Mouse (Mus musculus): Measurements from ENCODE around the gene Eif2b3. TPM values are rescaled to one million over a fixed set of nuclear protein-coding genes. Genes with fewer than 3 reads are reported as not detected.

Eif2b3 gene
- polyA plus RNA-seq, 1 experiment: 36.3 TPM

DNA sequence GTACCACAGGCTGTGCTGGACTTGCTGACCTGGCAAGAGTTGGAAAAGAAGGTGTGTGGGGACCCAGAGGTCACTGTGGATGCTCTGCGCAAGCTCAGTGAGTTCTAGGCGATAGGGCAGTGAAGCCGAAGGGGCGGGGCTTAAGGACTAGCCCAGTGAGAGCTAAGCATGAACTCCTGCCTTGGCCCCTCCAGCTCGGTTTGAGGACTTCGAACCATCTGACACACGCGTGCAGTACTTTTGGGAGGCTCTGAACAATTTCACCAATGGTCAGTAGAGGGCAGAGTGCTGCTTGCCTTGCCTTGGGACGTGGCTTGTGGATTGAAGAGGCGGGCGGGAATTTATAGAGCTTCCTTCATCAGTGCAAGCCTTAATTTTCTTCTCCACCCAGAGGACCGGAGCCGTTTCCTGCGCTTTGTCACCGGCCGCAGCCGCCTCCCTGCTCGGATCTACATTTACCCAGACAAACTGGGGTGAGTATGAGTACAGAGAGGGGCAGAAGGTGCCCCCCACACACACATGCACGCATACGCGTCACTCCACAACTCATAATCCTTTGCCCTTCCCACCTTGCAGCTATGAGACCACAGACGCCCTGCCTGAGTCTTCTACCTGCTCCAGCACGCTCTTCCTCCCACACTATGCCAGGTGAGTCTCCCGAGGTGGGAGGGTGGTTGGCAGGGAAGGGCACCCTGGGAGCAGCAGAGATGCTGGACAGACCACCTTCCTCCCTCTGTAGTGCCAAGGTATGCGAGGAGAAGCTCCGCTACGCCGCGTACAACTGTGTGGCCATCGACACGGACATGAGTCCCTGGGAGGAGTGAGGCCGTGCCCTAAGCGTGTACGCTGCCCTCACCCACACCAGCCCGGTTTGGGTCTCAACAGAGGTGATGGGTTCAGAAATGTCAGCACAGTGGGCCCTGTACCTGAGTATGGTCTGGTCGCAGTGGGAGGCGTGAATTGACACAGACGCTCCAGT is 16.4 kb upstream of the Eif2b3 start:
- Histone ChIP-seq H3K79me2 (ENCODE audit: control insufficient read depth, insufficient read depth) (no peaks in the 10 kb centered on the region), H3ac (ENCODE audit: control insufficient read depth, insufficient read length) (no peak overlapping the region), H3K27me3 (ENCODE audit: control insufficient read depth, insufficient read depth, insufficient read length) (no peaks in the 10 kb centered on the region), H3K36me3 (ENCODE audit: control insufficient read depth, insufficient read depth) (peaks cover 5% of the 10 kb centered on the region), H3K4me3 (no peak overlapping the region), H3K4me2 (ENCODE audit: low read depth) (no peak overlapping the region)
- no peak for TF ChIP-seq POLR2AphosphoS2 (IDR thresholded peaks at IDR 0.05; ENCODE audit: insufficient read length, low read depth)
- TF ChIP-seq MYOD1 (IDR thresholded peaks at IDR 0.05; ENCODE audit: control insufficient read depth in 1 of 3, insufficient read length in 2 of 3, low read depth in 2 of 3): no peak
- TF ChIP-seq TCF3 (IDR thresholded peaks at IDR 0.05; ENCODE audit: insufficient read length, low read depth): no peak
- no peak for TF ChIP-seq CEBPB (IDR thresholded peaks at IDR 0.05; ENCODE audit: insufficient read depth, poor library complexity, severe bottlenecking)
- TF ChIP-seq MAX (IDR thresholded peaks at IDR 0.05; ENCODE audit: low read depth): no peak
- no peak for TF ChIP-seq E2F4 (IDR thresholded peaks at IDR 0.05; ENCODE audit: insufficient read depth)
- TF ChIP-seq TCF12 (IDR thresholded peaks at IDR 0.05; ENCODE audit: insufficient read depth, poor library complexity, severe bottlenecking): no peak
- no peak for TF ChIP-seq SRF (IDR thresholded peaks at IDR 0.05; ENCODE audit: control insufficient read depth, insufficient read length, low read depth)

DNA sequence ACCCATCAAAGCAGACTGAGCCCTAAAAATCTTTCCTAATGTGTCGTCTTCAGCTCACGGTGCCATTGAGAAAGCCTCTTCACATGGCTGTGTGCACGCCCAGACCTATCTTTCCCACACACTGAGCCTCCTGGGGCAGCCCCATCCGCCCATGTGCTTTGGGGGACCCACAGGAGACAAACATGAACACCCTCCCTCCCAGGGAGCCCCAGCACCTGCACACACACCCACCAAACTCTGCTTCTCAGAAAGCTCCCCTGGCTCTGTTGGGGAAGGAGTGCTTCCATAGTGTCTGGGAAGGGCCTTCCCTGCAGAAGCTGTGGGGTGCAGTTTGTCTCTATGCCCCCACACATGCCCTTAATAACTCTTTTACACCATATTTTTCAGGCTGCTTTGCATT is 14.6 kb upstream of the Eif2b3 start:
- H3K36me3 ChIP-seq (ENCODE audit: control insufficient read depth, insufficient read depth): peaks cover 5% of the 10 kb centered on the region
- no peak overlapping the region for H3ac ChIP-seq (ENCODE audit: control insufficient read depth, insufficient read length)
- H3K4me2 ChIP-seq (ENCODE audit: low read depth): no peak overlapping the region
- no peak overlapping the region for H3K4me3 ChIP-seq
- no peaks in the 10 kb centered on the region for H3K79me2 ChIP-seq (ENCODE audit: control insufficient read depth, insufficient read depth)
- H3K27me3 ChIP-seq (ENCODE audit: control insufficient read depth, insufficient read depth, insufficient read length): no peaks in the 10 kb centered on the region
- TF ChIP-seq POLR2A (IDR thresholded peaks at IDR 0.05; ENCODE audit: insufficient read length, low read depth): no peak
- TF ChIP-seq USF1 (IDR thresholded peaks at IDR 0.05; ENCODE audit: low read depth): no peak
- no peak for TF ChIP-seq CEBPB (IDR thresholded peaks at IDR 0.05; ENCODE audit: insufficient read depth, poor library complexity, severe bottlenecking)
- no peak for TF ChIP-seq TCF3 (IDR thresholded peaks at IDR 0.05; ENCODE audit: insufficient read length, low read depth)
- no peak for TF ChIP-seq SRF (IDR thresholded peaks at IDR 0.05; ENCODE audit: control insufficient read depth, insufficient read length, low read depth)
- TF ChIP-seq MYOD1 (IDR thresholded peaks at IDR 0.05; ENCODE audit: control insufficient read depth in 1 of 3, insufficient read length in 2 of 3, low read depth in 2 of 3): no peak
- no peak for TF ChIP-seq TCF12 (IDR thresholded peaks at IDR 0.05; ENCODE audit: insufficient read depth, poor library complexity, severe bottlenecking)
- TF ChIP-seq POLR2AphosphoS2 (IDR thresholded peaks at IDR 0.05; ENCODE audit: insufficient read length, low read depth): no peak
- TF ChIP-seq MAX (IDR thresholded peaks at IDR 0.05; ENCODE audit: low read depth): no peak
- no peak for TF ChIP-seq MYOG (IDR thresholded peaks at IDR 0.05; ENCODE audit: control insufficient read depth in 1 of 3, insufficient read depth in 1 of 3, insufficient read length in 2 of 3, low read depth in 2 of 3)
- TF ChIP-seq E2F4 (IDR thresholded peaks at IDR 0.05; ENCODE audit: insufficient read depth): no peak
- no peak for TF ChIP-seq REST (IDR thresholded peaks at IDR 0.05; ENCODE audit: insufficient read depth, insufficient read length)

DNA sequence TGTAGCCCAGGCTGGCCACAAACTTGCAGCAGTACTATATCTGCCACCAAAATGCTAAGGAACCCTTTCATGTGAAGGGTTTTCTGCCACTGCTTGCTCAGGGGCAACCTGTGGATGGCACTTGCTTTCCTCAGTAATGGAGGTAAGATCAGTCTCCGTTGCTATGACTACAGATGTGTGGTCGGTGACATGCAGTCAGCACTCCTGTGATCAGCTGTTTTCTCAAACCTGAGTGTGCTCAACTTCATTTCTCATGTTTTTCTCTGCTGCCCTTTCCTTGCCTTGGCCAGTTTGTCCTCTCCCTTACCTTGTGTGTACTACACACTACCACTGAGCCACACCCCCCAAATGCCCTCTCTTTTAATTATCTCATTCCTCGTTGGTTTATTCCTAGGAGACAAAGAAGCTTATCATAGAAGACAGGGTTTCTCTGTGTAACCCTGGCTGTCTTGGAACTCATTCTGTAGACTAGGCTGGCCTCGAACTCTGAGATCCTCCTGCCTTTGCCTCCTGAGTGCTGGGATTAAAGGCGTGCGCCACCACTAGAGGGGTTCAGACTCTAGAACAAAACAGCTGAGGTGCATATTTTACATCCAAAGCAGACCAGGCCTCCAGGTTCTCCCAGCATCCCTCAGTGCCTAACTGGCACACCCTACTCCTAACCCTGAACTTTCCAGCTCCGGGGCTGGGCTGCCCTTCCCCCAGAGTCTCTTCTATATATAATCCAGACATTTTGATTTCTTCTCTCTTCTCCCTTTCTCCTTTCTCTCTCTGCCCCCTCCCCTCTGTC is 13.4 kb upstream of the Eif2b3 start:
- TF ChIP-seq REST (IDR thresholded peaks at IDR 0.05; ENCODE audit: insufficient read depth, insufficient read length) (no peak), TCF12 (IDR thresholded peaks at IDR 0.05; ENCODE audit: insufficient read depth, poor library complexity, severe bottlenecking) (no peak), MAX (IDR thresholded peaks at IDR 0.05; ENCODE audit: low read depth) (no peak), CEBPB (IDR thresholded peaks at IDR 0.05; ENCODE audit: insufficient read depth, poor library complexity, severe bottlenecking) (no peak), USF1 (IDR thresholded peaks at IDR 0.05; ENCODE audit: low read depth) (no peak), MYOD1 (IDR thresholded peaks at IDR 0.05; ENCODE audit: control insufficient read depth in 1 of 3, insufficient read length in 2 of 3, low read depth in 2 of 3) (no peak), SRF (IDR thresholded peaks at IDR 0.05; ENCODE audit: control insufficient read depth, insufficient read length, low read depth) (no peak), POLR2AphosphoS2 (IDR thresholded peaks at IDR 0.05; ENCODE audit: insufficient read length, low read depth) (no peak), POLR2A (IDR thresholded peaks at IDR 0.05; ENCODE audit: insufficient read length, low read depth) (no peak)
- no peak overlapping the region for H3ac ChIP-seq (ENCODE audit: control insufficient read depth, insufficient read length)

DNA sequence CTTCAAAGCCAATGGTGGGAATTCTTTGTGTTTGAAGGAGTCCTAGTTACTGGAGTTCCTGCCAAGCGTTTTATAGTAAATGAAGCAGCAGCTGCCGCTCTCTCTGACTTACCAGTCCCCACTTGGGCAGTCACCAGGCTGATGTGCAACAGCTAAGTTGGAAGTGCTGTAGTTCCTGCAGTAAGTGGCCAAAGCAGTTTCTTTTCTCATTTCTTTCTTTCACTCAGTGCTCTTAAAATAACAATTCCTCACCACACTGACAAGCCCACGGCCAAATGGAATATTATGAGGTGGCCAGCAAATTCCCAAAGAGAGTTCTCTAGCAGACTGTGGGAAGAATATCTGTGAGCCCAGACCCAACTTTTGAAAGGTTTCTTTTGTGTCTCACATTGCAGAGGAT is 12.1 kb upstream of the Eif2b3 start:
- Histone ChIP-seq H3K4me3 (no peak overlapping the region), H3ac (ENCODE audit: control insufficient read depth, insufficient read length) (no peak overlapping the region), H3K27me3 (ENCODE audit: control insufficient read depth, insufficient read depth, insufficient read length) (no peaks in the 10 kb centered on the region), H3K79me2 (ENCODE audit: control insufficient read depth, insufficient read depth) (no peaks in the 10 kb centered on the region), H3K4me2 (ENCODE audit: low read depth) (no peak overlapping the region), H3K36me3 (ENCODE audit: control insufficient read depth, insufficient read depth) (peaks cover 5% of the 10 kb centered on the region)
- no peak for TF ChIP-seq MYOG (IDR thresholded peaks at IDR 0.05; ENCODE audit: control insufficient read depth in 1 of 3, insufficient read depth in 1 of 3, insufficient read length in 2 of 3, low read depth in 2 of 3)
- TF ChIP-seq REST (IDR thresholded peaks at IDR 0.05; ENCODE audit: insufficient read depth, insufficient read length): no peak
- TF ChIP-seq TCF3 (IDR thresholded peaks at IDR 0.05; ENCODE audit: insufficient read length, low read depth): no peak
- TF ChIP-seq USF1 (IDR thresholded peaks at IDR 0.05; ENCODE audit: low read depth): no peak
- no peak for TF ChIP-seq MAX (IDR thresholded peaks at IDR 0.05; ENCODE audit: low read depth)
- TF ChIP-seq CEBPB (IDR thresholded peaks at IDR 0.05; ENCODE audit: insufficient read depth, poor library complexity, severe bottlenecking): no peak
- no peak for TF ChIP-seq SRF (IDR thresholded peaks at IDR 0.05; ENCODE audit: control insufficient read depth, insufficient read length, low read depth)
- TF ChIP-seq POLR2AphosphoS2 (IDR thresholded peaks at IDR 0.05; ENCODE audit: insufficient read length, low read depth): no peak
- no peak for TF ChIP-seq POLR2A (IDR thresholded peaks at IDR 0.05; ENCODE audit: insufficient read length, low read depth)
- no peak for TF ChIP-seq TCF12 (IDR thresholded peaks at IDR 0.05; ENCODE audit: insufficient read depth, poor library complexity, severe bottlenecking)
- TF ChIP-seq E2F4 (IDR thresholded peaks at IDR 0.05; ENCODE audit: insufficient read depth): no peak
- TF ChIP-seq MYOD1 (IDR thresholded peaks at IDR 0.05; ENCODE audit: control insufficient read depth in 1 of 3, insufficient read length in 2 of 3, low read depth in 2 of 3): no peak

More for the DNA sequence above, 13.4 kb upstream of the Eif2b3 start:
- Histone ChIP-seq H3K79me2 (ENCODE audit: control insufficient read depth, insufficient read depth) (no peaks in the 10 kb centered on the region), H3K4me3 (no peak overlapping the region), H3K4me2 (ENCODE audit: low read depth) (no peak overlapping the region), H3K36me3 (ENCODE audit: control insufficient read depth, insufficient read depth) (peaks cover 5% of the 10 kb centered on the region), H3K27me3 (ENCODE audit: control insufficient read depth, insufficient read depth, insufficient read length) (no peaks in the 10 kb centered on the region)
